Mouse (Mus musculus) heart, postnatal 14 days (tissue): ENCODE data around the gene E2f8. TPM values are rescaled to one million over a fixed set of nuclear protein-coding genes. Genes with fewer than 3 reads are reported as not detected.

Source experiments
- DNase-seq, 2 experiments: peaks; one replicate each; pipeline ENCODE4 v3.0.0; 2021 to 2022
- intact Hi-C: fragments of 180-260 bp; cut with DNase I; formaldehyde crosslinking; loops from one replicate; pipeline ENCODE4 v1.15.1; 2025
- total RNA-seq, 2 experiments: library from RNA; stranded (reverse); gene quantifications; 2 replicates each; pipeline ENCODE4 v1.2.3; 2021

The E2f8 gene
- total RNA-seq, 2 experiments from 2014 or later: 1.8 to 3.3 TPM

DNA sequence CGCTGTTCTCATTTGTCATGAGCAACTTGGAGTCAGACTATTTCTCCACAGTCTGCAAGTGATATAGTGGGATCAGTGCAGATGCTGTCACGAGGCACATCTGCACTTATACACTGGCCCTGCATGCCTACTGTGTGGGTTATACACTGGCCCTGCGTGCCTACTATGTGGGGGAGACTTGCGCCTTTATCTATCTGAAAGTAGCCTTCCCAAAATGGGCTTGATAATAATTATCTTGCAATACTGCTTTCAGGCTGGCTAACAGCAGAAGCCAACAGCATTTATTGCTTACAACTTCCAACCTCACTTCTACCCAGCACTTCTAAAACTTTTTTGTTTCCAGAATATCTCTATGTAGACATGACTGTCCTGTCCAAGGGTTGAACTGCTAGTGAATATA lies 19.6 kb downstream of the E2f8 start:
- no peak for DNase-seq
- intact Hi-C loops: no loop called here

DNA sequence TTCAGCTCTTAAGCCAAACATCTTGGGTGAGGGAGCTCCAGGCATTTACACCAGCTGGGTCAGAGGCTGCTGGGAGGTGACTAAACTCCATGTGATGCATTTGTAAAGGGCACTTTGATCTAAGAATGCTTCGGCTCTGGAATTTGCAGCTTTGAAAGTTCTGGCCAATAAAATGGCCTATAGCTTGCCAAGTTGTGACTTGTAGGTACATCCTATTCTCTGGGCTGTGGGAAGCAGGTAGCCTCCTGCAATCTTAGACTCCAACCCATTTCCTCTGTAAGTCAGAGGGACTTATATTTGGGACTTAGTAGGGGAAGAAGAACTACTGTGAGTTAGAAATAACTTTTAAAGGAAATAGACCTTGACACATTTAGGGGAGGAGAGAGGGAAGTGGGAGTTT lies 20.4 kb downstream of the E2f8 start:
- no peak for DNase-seq
- intact Hi-C loops: no loop called here

DNA sequence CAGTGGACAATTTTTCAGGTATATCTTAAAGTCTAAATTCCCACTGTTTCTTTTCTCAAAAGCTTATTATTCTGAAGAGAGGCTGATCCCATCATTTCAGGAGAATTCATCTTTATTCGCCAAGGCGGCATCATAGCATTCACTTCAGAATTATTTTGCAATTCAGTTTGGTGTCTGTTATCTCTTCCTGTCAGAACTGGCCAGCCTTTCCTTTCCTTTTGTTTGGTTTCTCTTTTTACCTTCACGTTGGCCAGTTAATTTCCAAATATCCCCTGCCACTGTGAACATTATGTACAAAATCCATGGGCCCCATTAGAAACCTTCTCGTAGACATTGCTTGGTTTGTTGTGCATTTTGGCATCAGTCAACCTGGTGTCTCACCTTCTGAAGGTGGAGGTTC lies 22.0 kb downstream of the E2f8 start:
- DNase-seq: no peak
- intact Hi-C loops: no loop called here

DNA sequence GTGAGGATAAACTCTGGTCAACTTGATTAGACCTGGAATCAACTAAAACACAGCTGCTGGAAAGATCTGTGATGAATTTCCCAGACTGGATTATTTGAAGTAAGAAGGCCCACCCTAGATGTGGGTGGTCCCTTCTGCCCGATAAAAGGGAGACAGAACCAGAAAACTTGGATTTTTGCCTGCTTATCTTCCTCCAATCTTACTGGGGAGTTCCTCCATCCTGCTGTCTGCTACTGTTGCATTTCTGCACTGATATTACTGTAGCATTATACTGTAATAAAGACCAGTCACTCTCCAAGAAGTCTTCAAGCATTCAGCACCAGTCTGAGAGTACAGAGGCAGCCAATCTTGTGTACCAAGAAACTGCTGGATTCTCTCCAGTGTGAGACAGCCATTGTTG lies 23.1 kb downstream of the E2f8 start:
- no peak for DNase-seq
- intact Hi-C loops: no loop called here

DNA sequence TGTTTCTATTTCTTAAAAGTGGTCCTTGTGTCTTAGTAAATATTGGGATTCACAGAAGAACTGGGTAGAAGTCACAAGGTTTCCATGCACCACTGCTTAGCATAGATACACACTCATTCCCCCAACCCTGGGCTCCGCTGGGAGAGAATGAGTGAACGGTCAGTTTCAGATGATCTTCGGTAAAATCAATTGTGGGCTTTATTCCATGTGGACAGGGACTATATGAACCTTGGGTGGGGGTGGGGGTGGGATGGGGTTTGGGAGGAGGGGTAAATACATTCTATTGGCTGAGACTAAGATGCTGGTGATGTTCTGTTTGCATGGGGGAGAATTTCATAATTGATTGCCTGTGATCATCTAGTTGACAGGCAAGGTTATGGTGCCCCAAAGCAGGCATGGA lies 25.9 kb downstream of the E2f8 start:
- intact Hi-C loops: no loop called here
- no peak for DNase-seq

DNA sequence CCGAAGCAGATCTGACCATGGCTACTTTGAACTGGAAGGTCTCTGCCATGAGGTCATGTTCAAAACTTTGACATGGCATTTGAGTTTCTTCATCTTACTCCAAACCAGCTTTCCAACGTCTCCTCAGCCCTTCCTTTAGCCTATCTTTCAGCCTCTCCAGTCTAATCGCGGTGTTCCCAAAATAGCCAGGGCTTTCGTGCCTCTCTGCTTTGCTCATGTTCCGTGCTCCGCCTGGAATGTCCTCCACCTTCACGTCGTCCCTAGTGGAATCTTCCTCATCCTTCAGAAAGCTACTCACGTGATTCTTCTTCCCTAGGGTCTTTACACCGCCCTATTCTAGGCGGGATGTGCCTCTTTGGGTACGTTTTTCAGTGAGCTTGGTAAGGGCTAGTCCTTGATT lies 27.9 kb downstream of the E2f8 start:
- intact Hi-C loops: no loop called here
- no peak for DNase-seq

DNA sequence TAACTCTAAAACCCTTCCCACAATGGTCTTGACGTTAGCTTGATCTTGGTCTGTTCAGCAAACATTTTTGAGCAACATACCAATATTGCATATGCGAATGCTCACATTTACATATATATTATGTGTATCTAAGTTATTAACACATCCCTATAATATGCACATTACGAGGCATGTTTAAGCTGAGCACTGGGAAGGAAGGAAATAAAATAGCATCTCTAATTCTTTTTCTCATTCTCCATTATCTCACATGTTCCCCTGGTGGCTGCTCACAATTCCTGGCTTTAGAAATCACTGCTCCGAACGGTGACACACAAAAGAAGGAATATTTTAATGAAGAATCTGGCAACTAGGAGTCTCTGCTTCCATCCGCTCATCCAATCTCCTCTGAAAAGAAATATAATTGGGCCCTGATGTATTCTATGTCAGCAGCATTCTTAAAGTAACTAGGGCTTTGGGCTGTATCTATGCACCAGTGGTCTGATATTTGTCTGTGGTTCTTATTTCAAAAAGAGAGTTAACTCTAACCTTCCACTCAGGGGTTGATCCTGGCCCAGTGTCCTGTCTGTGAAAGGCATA lies 29.8 kb downstream of the E2f8 start:
- intact Hi-C loops: no loop called here
- no peak for DNase-seq

DNA sequence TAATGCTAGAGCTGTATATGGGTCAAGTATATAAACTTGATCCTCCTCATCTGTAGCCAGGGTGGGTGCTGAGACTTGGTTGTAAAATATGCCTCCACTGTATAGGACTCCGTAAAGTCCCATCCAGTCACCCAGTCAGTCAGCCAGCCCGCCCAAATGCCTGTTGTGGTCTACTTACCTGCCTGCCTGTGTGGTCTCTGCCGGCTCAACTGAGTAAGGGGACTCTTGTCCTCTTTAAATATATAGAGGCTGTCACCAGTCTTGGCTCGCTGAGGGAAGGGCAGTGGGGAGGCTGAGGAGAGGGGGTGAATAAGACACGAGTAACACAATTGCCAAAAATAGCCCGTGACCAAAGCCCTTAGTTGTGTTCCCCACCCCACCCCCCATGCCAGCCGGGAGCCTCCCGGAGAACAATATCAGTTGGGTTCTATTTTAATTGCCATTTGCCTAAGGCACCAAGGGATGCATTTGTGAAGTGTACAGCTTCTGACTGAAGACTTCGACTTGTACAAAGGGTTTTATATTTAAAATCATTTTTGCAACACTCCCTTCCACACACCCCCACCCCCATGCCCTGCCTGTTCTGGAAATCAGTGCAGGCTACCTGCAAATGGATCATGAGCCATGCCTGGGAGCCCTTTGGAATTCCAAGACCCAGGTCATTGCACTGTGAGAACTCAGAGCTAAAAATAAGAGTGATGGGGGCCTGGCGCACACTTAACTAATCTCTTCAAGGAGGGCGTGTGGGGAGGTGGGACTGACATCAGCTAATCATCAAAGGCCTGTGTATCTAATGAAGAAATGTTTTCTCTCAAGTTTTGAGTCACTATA lies 33.4 kb downstream of the E2f8 start, which contains the start of gene Csrp3:
Gene Csrp3 (minus strand): TSS at position 214 of the 831 bp plus-strand sequence.
- intact Hi-C loops: loop anchor here (2.0 kb wide), 1 partner anchor 27 kb away; no protein-coding TSS in a partner anchor
- peak; percentile 52 to 66 for DNase-seq

DNA sequence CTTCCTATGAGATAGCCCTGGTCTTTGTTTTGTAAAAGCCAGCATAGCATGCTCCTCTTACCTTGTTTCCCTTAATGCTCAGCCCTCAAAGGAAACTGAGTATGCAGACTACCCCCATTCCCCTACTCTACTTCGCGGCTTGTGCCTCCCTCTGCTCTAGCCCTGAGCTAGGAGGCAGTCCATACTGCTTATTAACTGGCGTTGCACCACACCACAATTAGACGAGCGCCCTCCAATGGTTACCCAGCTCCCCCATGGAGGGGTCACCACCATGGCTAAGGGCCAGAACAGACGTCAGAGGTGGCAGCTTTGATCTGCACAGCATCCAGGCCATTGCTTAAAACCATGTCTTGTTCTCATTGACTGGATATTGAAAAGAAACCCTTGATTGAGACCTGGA lies 34.6 kb downstream of the E2f8 start:
- intact Hi-C loops: loop anchor here (2.0 kb wide), 1 partner anchor 28 kb away; no protein-coding TSS in a partner anchor
- peak; percentile 53 to 79 for DNase-seq

DNA sequence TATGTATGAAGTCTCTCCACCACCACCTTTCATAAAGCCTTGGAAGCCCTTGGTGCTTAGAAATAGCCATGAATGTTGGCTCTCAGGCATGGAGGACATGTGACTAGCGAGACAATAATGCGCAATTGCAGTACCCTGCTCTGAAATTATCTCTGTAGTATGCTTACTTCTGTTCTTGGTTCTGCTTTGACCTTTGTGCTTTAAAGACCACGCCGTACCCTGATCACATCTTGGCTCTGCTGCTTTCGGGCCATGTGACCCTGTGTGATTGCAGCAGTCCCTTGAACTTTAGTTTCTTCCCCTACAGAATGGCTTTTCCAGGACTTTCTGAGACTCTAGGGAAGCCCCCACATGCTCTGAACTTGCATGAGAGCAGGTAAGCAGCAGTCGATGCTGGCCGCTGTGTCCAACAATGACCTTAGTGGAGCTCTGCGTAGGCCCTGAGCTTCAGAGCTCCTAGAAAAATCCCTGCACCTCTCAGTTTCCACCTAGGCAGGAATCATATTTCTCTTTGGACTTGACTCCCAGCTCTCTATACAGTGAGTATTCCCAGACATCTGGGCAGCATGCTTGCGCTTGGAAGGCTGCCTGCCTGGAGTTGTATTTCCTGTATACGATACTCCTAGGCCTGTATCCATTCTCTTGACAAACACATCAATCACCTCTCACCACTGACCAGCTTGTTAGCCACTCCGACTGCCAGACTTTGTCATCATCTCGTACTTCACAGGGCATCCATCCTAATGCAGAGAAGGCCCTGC lies 36.0 kb downstream of the E2f8 start:
- DNase-seq: no peak
- intact Hi-C loops: no loop called here

DNA sequence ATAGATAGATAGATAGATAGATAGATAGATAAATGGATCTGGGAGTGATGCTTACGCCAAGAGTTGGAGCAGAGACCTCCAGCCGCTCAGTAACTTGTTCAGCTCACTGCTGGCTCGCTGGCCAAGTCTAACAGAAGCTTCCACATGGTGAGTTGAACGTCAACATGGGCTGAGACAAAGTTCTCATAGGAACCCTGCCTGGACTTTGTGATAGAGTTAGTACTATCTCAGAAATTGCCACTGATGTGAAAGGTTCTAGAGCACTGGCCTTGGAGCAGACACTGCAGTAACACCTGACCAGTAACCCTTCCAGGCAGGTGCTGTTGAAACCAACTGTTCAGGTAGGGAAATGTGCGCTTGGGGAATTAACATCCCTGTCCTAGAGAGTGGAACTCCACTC lies 37.9 kb downstream of the E2f8 start:
- DNase-seq: no peak
- intact Hi-C loops: no loop called here

DNA sequence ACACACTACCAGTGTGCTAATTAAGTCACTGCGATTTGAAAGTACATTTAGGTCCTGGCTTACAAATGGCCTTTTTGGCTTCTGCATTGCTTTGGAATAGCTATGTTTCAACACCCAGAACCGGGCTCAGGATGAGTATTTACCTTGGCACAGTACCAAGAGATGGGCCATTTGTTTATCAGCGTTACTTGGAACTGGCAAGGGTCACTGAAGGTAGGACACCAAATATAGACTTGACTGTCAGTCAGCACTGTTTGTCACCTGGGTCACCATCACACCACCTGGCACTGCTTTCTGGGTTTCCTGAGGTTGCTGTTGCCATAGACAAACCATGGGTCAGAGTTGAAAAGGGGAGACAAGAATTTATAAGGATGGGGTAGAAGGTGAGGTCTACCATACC lies 39.0 kb downstream of the E2f8 start:
- peak in 1 of 2 experiments; percentile 49 for DNase-seq
- intact Hi-C loops: no loop called here

DNA sequence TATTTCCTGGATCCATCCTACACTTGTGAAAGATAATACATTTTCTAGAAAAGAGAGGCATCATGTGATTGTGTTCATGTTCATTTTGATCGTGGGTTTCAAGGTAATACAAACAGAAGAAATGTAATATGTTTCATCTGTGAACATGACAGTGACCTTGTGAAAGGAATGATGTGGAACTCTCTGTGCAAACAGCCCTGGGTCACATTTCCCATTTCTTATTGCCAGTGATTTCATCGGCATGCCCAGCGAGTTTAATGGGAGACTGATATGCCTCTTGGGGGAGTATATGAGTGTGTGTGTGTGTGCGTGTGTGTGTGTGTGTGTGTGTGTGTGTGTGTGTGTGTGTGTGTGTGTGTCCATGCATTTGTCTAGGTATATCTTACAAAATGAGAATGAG lies 39.9 kb downstream of the E2f8 start:
- intact Hi-C loops: no loop called here
- no peak for DNase-seq

DNA sequence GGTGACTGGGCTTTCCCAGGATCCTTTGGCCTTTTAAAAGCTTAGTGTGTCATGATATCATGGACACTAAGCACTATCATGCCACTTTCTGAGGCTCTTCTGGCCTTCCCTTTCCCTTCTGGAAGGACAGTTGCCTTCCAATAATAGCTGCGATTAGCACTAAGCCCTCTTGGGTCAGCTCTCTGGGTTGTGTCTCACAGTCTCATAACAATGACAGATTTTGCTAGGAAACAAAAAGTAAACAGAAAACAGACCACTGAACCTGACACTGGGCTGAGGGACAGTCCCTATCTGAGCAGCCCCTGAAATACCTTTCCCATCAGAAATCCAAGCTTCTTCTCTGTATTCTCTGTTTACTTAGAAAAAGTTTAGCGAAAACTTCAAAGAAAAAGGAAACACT lies 40.9 kb downstream of the E2f8 start:
- no peak for DNase-seq
- intact Hi-C loops: no loop called here

DNA sequence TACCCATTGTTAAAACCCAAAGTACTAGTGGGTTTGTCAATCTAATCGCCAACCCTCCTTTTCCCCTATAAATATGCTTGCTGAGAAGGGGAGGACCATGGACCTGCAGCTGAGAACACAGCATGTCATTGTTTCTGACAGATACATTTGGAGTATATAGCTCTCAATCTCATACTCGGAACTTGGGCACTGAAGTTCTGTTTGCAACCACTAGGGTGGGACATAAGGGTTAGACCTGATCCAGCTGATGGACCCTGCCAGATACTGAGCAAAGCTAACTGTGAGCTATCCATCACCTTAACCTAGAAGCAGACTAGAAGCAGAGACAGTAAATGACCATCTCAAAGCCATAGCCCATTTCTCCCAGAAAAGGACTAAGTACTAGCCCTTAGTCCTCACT lies 43.0 kb downstream of the E2f8 start:
- DNase-seq: no peak
- intact Hi-C loops: no loop called here

DNA sequence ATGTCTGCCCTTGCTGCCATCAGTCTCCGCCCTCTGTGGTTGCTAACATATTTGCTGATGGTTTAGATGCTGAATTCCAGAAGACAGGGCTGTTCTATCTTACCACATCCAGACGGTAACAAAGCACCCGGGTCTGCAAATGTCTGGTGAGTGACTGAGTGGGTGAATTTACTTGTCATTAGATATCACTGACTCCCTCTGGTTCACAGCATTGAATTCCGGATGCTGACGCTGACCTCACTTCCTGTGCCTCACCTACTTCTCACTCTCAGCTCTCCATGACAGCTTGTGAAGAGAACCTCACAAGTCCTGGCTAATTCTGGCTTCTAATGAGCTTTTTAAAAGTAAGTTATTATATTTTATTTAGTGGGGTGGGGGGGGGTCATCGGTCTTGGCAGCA lies 44.4 kb downstream of the E2f8 start:
- intact Hi-C loops: no loop called here
- DNase-seq: no peak

DNA sequence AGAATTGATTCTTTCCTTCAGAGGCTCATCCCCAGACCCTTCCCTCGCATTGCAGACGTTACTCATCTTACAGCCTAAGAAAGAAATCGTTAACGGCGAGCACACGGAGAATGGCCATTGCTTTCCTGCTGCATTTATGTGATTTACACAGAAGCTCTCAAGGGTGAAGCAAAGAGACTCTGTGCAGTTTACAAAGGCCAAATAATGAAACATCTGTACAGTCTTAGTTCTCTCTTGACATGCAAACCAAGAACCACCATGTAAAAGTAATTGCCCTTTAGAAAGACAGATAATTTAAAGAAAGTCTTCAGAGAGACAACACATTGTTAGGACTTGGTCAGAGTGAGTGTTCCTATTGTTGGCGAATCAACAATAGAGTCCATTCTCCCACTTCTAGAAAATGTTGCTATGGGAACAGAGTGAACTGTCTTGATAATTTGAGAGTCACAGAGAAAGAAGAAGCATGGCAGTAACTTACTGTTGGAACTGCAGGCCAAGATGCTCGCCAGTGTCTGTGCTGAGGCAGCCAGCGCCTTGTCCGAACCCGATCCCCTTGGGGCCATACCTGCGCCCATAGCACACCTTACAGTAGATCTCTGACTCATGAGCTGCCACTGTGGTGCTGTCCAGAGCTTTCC lies 46.3 kb downstream of the E2f8 start:
- intact Hi-C loops: no loop called here
- no peak for DNase-seq

DNA sequence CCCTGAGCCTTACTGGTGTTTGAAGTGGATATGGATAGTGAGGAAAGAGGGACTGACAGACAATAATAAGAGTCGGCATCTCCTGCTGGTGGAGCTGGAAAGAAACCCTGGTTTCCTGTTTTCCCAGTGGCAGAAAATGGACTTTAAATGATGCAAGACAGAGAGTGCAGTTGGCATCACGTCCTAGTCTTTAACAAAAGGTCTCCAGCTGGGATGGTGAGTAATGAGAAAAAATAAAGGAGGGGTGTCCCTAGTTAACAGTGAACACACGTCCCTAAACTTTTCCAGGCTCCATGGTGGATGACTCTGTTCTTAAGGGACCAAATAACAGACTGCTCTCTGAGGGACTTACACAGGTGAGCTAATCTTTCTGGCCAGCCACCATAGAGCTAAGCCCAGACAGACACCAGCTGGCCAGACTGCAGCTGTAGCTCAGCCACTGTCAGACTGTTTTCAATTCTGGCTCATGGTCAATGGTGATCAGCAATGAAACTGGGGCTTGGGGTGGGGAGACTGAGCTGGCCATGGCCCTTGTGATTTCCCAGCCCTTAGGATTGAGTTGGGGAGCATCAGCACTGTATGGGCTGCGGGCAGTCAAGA lies 46.9 kb downstream of the E2f8 start:
- no peak for DNase-seq
- intact Hi-C loops: no loop called here

DNA sequence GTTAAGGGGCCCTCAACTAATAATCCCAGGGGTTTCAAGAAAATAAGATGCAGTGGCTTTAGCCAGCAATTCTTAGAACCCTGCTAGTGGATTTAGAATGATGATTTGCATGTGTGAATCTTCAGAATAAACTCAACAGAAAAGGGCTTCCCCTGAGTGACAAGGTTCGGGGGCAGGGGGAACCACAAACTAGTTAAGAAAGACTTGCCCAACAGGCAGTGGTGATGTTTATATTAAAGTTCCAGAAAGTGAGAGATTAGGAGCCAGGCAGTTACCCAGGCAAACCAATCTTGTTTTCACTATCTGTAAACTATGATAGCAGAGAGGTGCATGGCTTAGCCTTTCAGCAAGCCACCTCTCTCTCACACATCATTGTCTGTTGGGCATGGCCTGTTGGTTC lies 48.7 kb downstream of the E2f8 start:
- no peak for DNase-seq
- intact Hi-C loops: no loop called here

DNA sequence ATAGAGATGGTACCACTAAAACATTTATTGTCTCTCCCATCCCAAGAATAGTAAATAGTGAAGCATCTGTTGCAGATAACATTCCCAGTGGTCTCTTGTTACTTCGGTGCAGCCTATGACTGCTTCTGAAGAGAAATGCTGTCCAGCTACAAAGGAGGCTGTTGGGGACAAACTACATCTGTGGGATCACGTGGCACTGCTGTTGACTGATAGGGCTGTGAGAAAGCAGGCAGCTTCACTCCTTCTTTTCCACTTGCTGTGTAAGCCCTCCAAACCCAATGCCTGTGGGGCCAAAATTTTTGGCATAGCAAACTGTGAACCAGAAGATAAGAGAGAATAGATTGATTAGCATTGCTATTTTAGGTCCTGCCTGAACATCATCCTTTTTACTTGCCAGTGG lies 51.0 kb downstream of the E2f8 start:
- peak in 1 of 2 experiments; percentile 35 for DNase-seq
- intact Hi-C loops: no loop called here
